Mouse (Mus musculus) bone marrow, adult 2 months (tissue): ENCODE data around the gene Mobp.

Source experiments
- CTCF ChIP-seq: fragments of 200-500 bp; IDR thresholded peaks from 2 replicates; pipeline ENCODE4 v1.5.1; 2011; ENCODE audit warnings: low read length, control low read depth; ENCODE audit not compliant: control insufficient read depth, insufficient read depth
- POLR2A ChIP-seq: fragments of 200-500 bp; IDR thresholded peaks from 2 replicates; pipeline ENCODE4 v1.6.1; 2011; ENCODE audit warnings: low read depth, mild to moderate bottlenecking, control low read depth, low read length, borderline replicate concordance; ENCODE audit not compliant: control insufficient read depth

GRCm38 (mm10) chr9:120118212-120118611 is 31.3 kb upstream of the Mobp start:
- TF ChIP-seq CTCF (no peak), POLR2A (no peak)
